Mouse (Mus musculus) liver, embryonic 14.5 days (tissue): Measurements from ENCODE around the gene Pin1. TPM values are rescaled to one million over a fixed set of nuclear protein-coding genes. Genes with fewer than 3 reads are reported as not detected.

Experiments
- ATAC-seq: fragments of 200-750 bp; cut with Nextera tagmentation; 2 replicates; pipeline ENCODE4 v1.8.0; 2017; ENCODE audit warnings: moderate number of reproducible peaks, mild to moderate bottlenecking, moderate library complexity; ENCODE audit not compliant: insufficient read depth
- DNase-seq, 3 experiments: peaks; one replicate each; pipeline ENCODE4 v3.0.0-alpha.2; 2012 to 2013; ENCODE audit warnings: low read depth in 3 of 3, low spot score in 3 of 3
- H3K27ac ChIP-seq: fragments of 300-500 bp; sonication (generic); 2 replicates; pipeline ENCODE4 v1.5.1; 2014; ENCODE audit warnings: moderate library complexity, mild to moderate bottlenecking, control low read depth, inconsistent platforms
- H3K27me3 ChIP-seq: fragments of 300-500 bp; sonication (generic); 2 replicates; pipeline ENCODE4 v1.6.1; 2014; ENCODE audit warnings: mild to moderate bottlenecking, low read length, moderate library complexity; ENCODE audit not compliant: control insufficient read depth, insufficient read depth
- H3K36me3 ChIP-seq: fragments of 300-500 bp; sonication (generic); replicated peaks from 2 replicates; pipeline ENCODE4 v1.6.1; 2014; ENCODE audit warnings: low read depth; ENCODE audit not compliant: control insufficient read depth, insufficient read depth
- H3K4me1 ChIP-seq, 2 experiments: fragments of 200-500 bp in 1 of 2; fragments of 300-500 bp in 1 of 2; sonication (generic) in 1 of 2; replicated peaks; 2 replicates each; pipeline ENCODE4 v1.6.1; 2012 to 2014; ENCODE audit warnings: antibody characterized with exemption in 1 of 2, inconsistent platforms in 1 of 2, low read length in 1 of 2; ENCODE audit not compliant: control insufficient read depth in 2 of 2, insufficient read depth in 2 of 2
- H3K4me2 ChIP-seq: fragments of 300-500 bp; sonication (generic); 2 replicates; pipeline ENCODE4 v1.6.1; 2014; ENCODE audit warnings: low read depth, mild to moderate bottlenecking, control low read depth, moderate library complexity
- H3K4me3 ChIP-seq, 2 experiments: fragments of 200-500 bp in 1 of 2; fragments of 300-500 bp in 1 of 2; sonication (generic) in 1 of 2; 2 replicates each; pipeline ENCODE4 v1.5.1; 2012 to 2014; ENCODE audit warnings: low read depth in 2 of 2, low read length in 2 of 2, mild to moderate bottlenecking in 2 of 2, control low read depth in 1 of 2, inconsistent platforms in 1 of 2, moderate library complexity in 1 of 2; ENCODE audit not compliant: insufficient read depth in 1 of 2
- H3K9ac ChIP-seq: fragments of 300-500 bp; sonication (generic); replicated peaks from 2 replicates; pipeline ENCODE4 v1.6.1; 2014; ENCODE audit warnings: mild to moderate bottlenecking, control low read depth, moderate library complexity
- H3K9me3 ChIP-seq: fragments of 300-500 bp; sonication (generic); 2 replicates; pipeline ENCODE4 v1.6.1; 2016; ENCODE audit warnings: low read length, mixed read lengths; ENCODE audit not compliant: control insufficient read depth
- CTCF ChIP-seq: IDR thresholded peaks from 2 replicates; pipeline ENCODE4 v1.5.1; 2016; ENCODE audit warnings: antibody characterized with exemption, low read depth, control low read depth
- EP300 ChIP-seq: IDR thresholded peaks from 2 replicates; pipeline ENCODE4 v1.6.1; 2016; ENCODE audit warnings: antibody characterized with exemption, low read depth
- WGBS: fragments of 180-500 bp; shearing (Covaris S2); extraction: QIAGEN DNeasy Blood & Tissue Kit; methylation state at CpG from one replicate; pipeline ENCODE4 v1.1.7; 2014; ENCODE audit not compliant: insufficient replicate concordance; 5-methylcytosine and 5-hydroxymethylcytosine counted together
- polyA plus RNA-seq, 2 experiments: library from polyadenylated mRNA; depleted of rRNA in 1 of 2; stranded (reverse) in 1 of 2; unstranded in 1 of 2; fragments of >200 nt; fragmentation: Nextera tagmentation in 1 of 2; extraction: Ambion mirVana in 1 of 2; gene quantifications; 2 replicates each; pipeline versions ENCODE4 v1.2.1 to v1.2.3; 2012 to 2014

Pin1 gene
- polyA plus RNA-seq, 2 experiments: 12.5 to 27.1 TPM

- no peak for ATAC-seq
- Histone ChIP-seq H3K27me3 (no peaks in the 10 kb centered on the region), H3K4me1 (peaks cover 21 to 33% of the 10 kb centered on the region in 2 experiments), H3K4me2 (peak overlapping the region; percentile 66), H3K4me3 (no peak overlapping the region), H3K36me3 (peaks cover 22% of the 10 kb centered on the region), H3K9me3 (no peaks in the 10 kb centered on the region), H3K27ac (no peak overlapping the region), H3K9ac (no peak overlapping the region)
- DNase-seq: no peak
- WGBS: 72% methylated on average over 3 of the region's 3 CpGs
- TF ChIP-seq EP300 (no peak), CTCF (peak; percentile 13; the same call in 1 of the 2 replicates)
Measured at GRCm38 (mm10) chr9:20653859-20654258, 2.0 kb downstream of the Pin1 start.

- Histone ChIP-seq H3K36me3 (peaks cover 30% of the 10 kb centered on the region), H3K27ac (no peak overlapping the region), H3K9ac (no peak overlapping the region), H3K4me2 (no peak overlapping the region), H3K9me3 (no peaks in the 10 kb centered on the region), H3K4me1 (peaks cover 5 to 10% of the 10 kb centered on the region in 2 experiments), H3K27me3 (no peaks in the 10 kb centered on the region), H3K4me3 (no peak overlapping the region)
- TF ChIP-seq EP300 (no peak), CTCF (no peak)
- 81% methylated on average over 3 of the region's 3 CpGs for WGBS
- ATAC-seq: no peak
- no peak for DNase-seq
Measured at GRCm38 (mm10) chr9:20657546-20657945, 5.7 kb downstream of the Pin1 start.

- Histone ChIP-seq H3K9me3 (no peaks in the 10 kb centered on the region), H3K27ac (no peak overlapping the region), H3K4me1 (peaks cover 4 to 8% of the 10 kb centered on the region in 2 experiments), H3K4me2 (no peak overlapping the region), H3K9ac (no peak overlapping the region), H3K36me3 (peaks cover 33% of the 10 kb centered on the region), H3K27me3 (no peaks in the 10 kb centered on the region), H3K4me3 (no peak overlapping the region)
- ATAC-seq: no peak
- no peak for DNase-seq
- WGBS: 52% methylated on average over 3 of the region's 3 CpGs
- TF ChIP-seq CTCF: peak; percentile 91
- no peak for TF ChIP-seq EP300
Measured at GRCm38 (mm10) chr9:20662325-20662724, 10.4 kb downstream of the Pin1 start.

- Histone ChIP-seq H3K9ac (no peak overlapping the region), H3K36me3 (peaks cover 28% of the 10 kb centered on the region), H3K4me2 (no peak overlapping the region), H3K27ac (no peak overlapping the region), H3K27me3 (no peaks in the 10 kb centered on the region), H3K4me1 (peaks cover 4 to 8% of the 10 kb centered on the region in 2 experiments), H3K4me3 (no peak overlapping the region), H3K9me3 (no peaks in the 10 kb centered on the region)
- DNase-seq (no peak), ATAC-seq (no peak)
- TF ChIP-seq EP300 (no peak), CTCF (no peak)
- WGBS: 89% methylated on average over 8 of the region's 8 CpGs
Measured at GRCm38 (mm10) chr9:20662874-20663273, 11.0 kb downstream of the Pin1 start.

GRCm38 (mm10) chr9:20663956-20664355 lies 12.1 kb downstream of the Pin1 start:
- H3K9ac ChIP-seq: no peak overlapping the region
- TF ChIP-seq CTCF (no peak), EP300 (no peak)
- no peak overlapping the region for H3K4me2 ChIP-seq
- H3K9me3 ChIP-seq: no peaks in the 10 kb centered on the region
- DNase-seq: no peak
- H3K4me3 ChIP-seq: no peak overlapping the region
- 84% methylated on average over 2 of the region's 2 CpGs for WGBS
- H3K27ac ChIP-seq: no peak overlapping the region
- ATAC-seq: no peak
- H3K4me1 ChIP-seq: peaks cover 4 to 8% of the 10 kb centered on the region in 2 experiments
- peaks cover 25% of the 10 kb centered on the region for H3K36me3 ChIP-seq
- no peaks in the 10 kb centered on the region for H3K27me3 ChIP-seq
